Mouse (Mus musculus): ENCODE results near the gene Sdf2. TPM values are rescaled to one million over a fixed set of nuclear protein-coding genes. Genes with fewer than 3 reads are reported as not detected.
A peak's percentile ranks its signal among the peaks of the same experiment; 100 is the strongest.

Gene Sdf2
- total and polyA plus RNA-seq, 2 experiments from 2014 or later: 112 to 113 TPM

GRCm38 (mm10) chr11:78301357-78302084, 56.0 kb downstream of the Sdf2 start, which contains the start of gene Spag5:
TSS of gene Spag5 (plus strand) at chr11:78301529.
- Histone ChIP-seq H3K27me3 (ENCODE audit: insufficient read depth, low read length) (no peaks in the 10 kb centered on the region), H3K27ac (peak within 1 kb of the TSS; percentile 38), H3K36me3 (ENCODE audit: insufficient read depth, low read length) (no peaks in the 10 kb centered on the region), H3K9me3 (ENCODE audit: low read length) (no peaks in the 10 kb centered on the region), H3K4me1 (ENCODE audit: insufficient read depth, low read length) (0 out of 2 replicates have a peak, but pooled peaks cover 3% of the 10 kb centered on the region), H3K9ac (replicated peaks; ENCODE audit: low read length) (peak within 1 kb of the TSS; percentile 47; the same call in 1 of the 2 replicates), H3K4me2 (ENCODE audit: low read depth, low read length) (peak within 1 kb of the TSS; percentile 100), H3K4me3 (ENCODE audit: low read length) (peak within 1 kb of the TSS; percentile 65)
- DNase-seq (ENCODE audit: low spot score) (peak; percentile 94), ATAC-seq (peak; percentile 100)
- under 1% methylated on average over 49 of the region's 49 CpGs for WGBS
- TF ChIP-seq CTCF (IDR thresholded peaks at IDR 0.05; ENCODE audit: low read depth): no peak

Other genes with a start within 250 kb of the Sdf2 start
- gene Dhrs13, start 213.5 kb upstream of the Sdf2 start, total RNA-seq (2014; rRNA removed): 63.8 and 69.6 TPM in 2 replicates
- gene Dhrs13, start 213.5 kb upstream of the Sdf2 start, polyA plus RNA-seq (2015; fragmentation: Nextera tagmentation; extraction: Ambion mirVana): 48.2 and 52.8 TPM in 2 replicates
- gene Flot2, start 207.8 kb upstream of the Sdf2 start, total RNA-seq (2014; rRNA removed): 107 and 108 TPM in 2 replicates
- gene Flot2, start 207.8 kb upstream of the Sdf2 start, polyA plus RNA-seq (2015; fragmentation: Nextera tagmentation; extraction: Ambion mirVana): 121 and 123 TPM in 2 replicates
- 38.4 and 40.3 TPM in 2 replicates for gene Eral1, start 165.4 kb upstream of the Sdf2 start, total RNA-seq (2014; rRNA removed)
- gene Eral1, start 165.4 kb upstream of the Sdf2 start, polyA plus RNA-seq (2015; fragmentation: Nextera tagmentation; extraction: Ambion mirVana): 25.7 and 26.9 TPM in 2 replicates
- gene Fam222b, start 151.1 kb upstream of the Sdf2 start, total RNA-seq (2014; rRNA removed): 27.6 and 32.6 TPM in 2 replicates
- gene Fam222b, start 151.1 kb upstream of the Sdf2 start, polyA plus RNA-seq (2015; fragmentation: Nextera tagmentation; extraction: Ambion mirVana): 22.6 and 22.9 TPM in 2 replicates
- 124 and 130 TPM in 2 replicates for gene Traf4, start 80.2 kb upstream of the Sdf2 start, total RNA-seq (2014; rRNA removed)
- 79.5 and 88.7 TPM in 2 replicates for gene Traf4, start 80.2 kb upstream of the Sdf2 start, polyA plus RNA-seq (2015; fragmentation: Nextera tagmentation; extraction: Ambion mirVana)
- 7.6 and 11.8 TPM in 2 replicates for gene Nek8, start 69.1 kb upstream of the Sdf2 start, total RNA-seq (2014; rRNA removed)
- 7.3 and 7.7 TPM in 2 replicates for gene Nek8, start 69.1 kb upstream of the Sdf2 start, polyA plus RNA-seq (2015; fragmentation: Nextera tagmentation; extraction: Ambion mirVana)
- 37.5 and 46.1 TPM in 2 replicates for gene Tlcd1, start 69.0 kb upstream of the Sdf2 start, total RNA-seq (2014; rRNA removed)
- gene Tlcd1, start 69.0 kb upstream of the Sdf2 start, polyA plus RNA-seq (2015; fragmentation: Nextera tagmentation; extraction: Ambion mirVana): 36.8 and 42.6 TPM in 2 replicates
- gene Rpl23a, start 62.2 kb upstream of the Sdf2 start, total RNA-seq (2014; rRNA removed): 418 and 469 TPM in 2 replicates
- 906 and 915 TPM in 2 replicates for gene Rpl23a, start 62.2 kb upstream of the Sdf2 start, polyA plus RNA-seq (2015; fragmentation: Nextera tagmentation; extraction: Ambion mirVana)
- 85.6 and 96.4 TPM in 2 replicates for gene Rab34, start 57.3 kb upstream of the Sdf2 start, total RNA-seq (2014; rRNA removed)
- 63.5 and 76.2 TPM in 2 replicates for gene Rab34, start 57.3 kb upstream of the Sdf2 start, polyA plus RNA-seq (2015; fragmentation: Nextera tagmentation; extraction: Ambion mirVana)
- 1.9 and 4.9 TPM in 2 replicates for gene Proca1, start 52.4 kb upstream of the Sdf2 start, total RNA-seq (2014; rRNA removed)
- gene Proca1, start 52.4 kb upstream of the Sdf2 start, polyA plus RNA-seq (2015; fragmentation: Nextera tagmentation; extraction: Ambion mirVana): 5.6 and 5.8 TPM in 2 replicates
- gene Supt6, start 241 bp downstream of the Sdf2 start, total RNA-seq (2014; rRNA removed): 34.2 and 36.0 TPM in 2 replicates
- 17.1 and 19.0 TPM in 2 replicates for gene Supt6, start 241 bp downstream of the Sdf2 start, polyA plus RNA-seq (2015; fragmentation: Nextera tagmentation; extraction: Ambion mirVana)
- 86.2 and 93.6 TPM in 2 replicates for gene 2610507B11Rik, start 16.0 kb downstream of the Sdf2 start, total RNA-seq (2014; rRNA removed)
- 78.2 and 79.0 TPM in 2 replicates for gene 2610507B11Rik, start 16.0 kb downstream of the Sdf2 start, polyA plus RNA-seq (2015; fragmentation: Nextera tagmentation; extraction: Ambion mirVana)
- gene BC030499, start 45.1 kb downstream of the Sdf2 start, total RNA-seq (2014; rRNA removed): 0.10 TPM in 1 of 2 replicates, not detected in the other
- gene BC030499, start 45.1 kb downstream of the Sdf2 start, polyA plus RNA-seq (2015; fragmentation: Nextera tagmentation; extraction: Ambion mirVana): 0.15 TPM in 1 of 2 replicates, not detected in the other
- gene Spag5, start 55.8 kb downstream of the Sdf2 start, total RNA-seq (2014; rRNA removed): 26.7 and 31.4 TPM in 2 replicates
- gene Spag5, start 55.8 kb downstream of the Sdf2 start, polyA plus RNA-seq (2015; fragmentation: Nextera tagmentation; extraction: Ambion mirVana): 9.1 and 9.9 TPM in 2 replicates
- 798 and 822 TPM in 2 replicates for gene Aldoc, start 77.2 kb downstream of the Sdf2 start, total RNA-seq (2014; rRNA removed)
- 693 and 762 TPM in 2 replicates for gene Aldoc, start 77.2 kb downstream of the Sdf2 start, polyA plus RNA-seq (2015; fragmentation: Nextera tagmentation; extraction: Ambion mirVana)
- 88.3 and 89.0 TPM in 2 replicates for gene Pigs, start 82.7 kb downstream of the Sdf2 start, total RNA-seq (2014; rRNA removed)
- 105 TPM in 2 replicates for gene Pigs, start 82.7 kb downstream of the Sdf2 start, polyA plus RNA-seq (2015; fragmentation: Nextera tagmentation; extraction: Ambion mirVana)
- 125 and 154 TPM in 2 replicates for gene Unc119, start 97.7 kb downstream of the Sdf2 start, total RNA-seq (2014; rRNA removed)
- 76.2 and 82.0 TPM in 2 replicates for gene Unc119, start 97.7 kb downstream of the Sdf2 start, polyA plus RNA-seq (2015; fragmentation: Nextera tagmentation; extraction: Ambion mirVana)
- gene Foxn1, start 140.8 kb downstream of the Sdf2 start, total RNA-seq (2014; rRNA removed): not detected in 2 replicates
- gene Foxn1, start 140.8 kb downstream of the Sdf2 start, polyA plus RNA-seq (2015; fragmentation: Nextera tagmentation; extraction: Ambion mirVana): not detected in 2 replicates
- gene Slc13a2, start 176.5 kb downstream of the Sdf2 start, total RNA-seq (2014; rRNA removed): 0.10 TPM in 1 of 2 replicates, not detected in the other
- not detected in 2 replicates for gene Slc13a2, start 176.5 kb downstream of the Sdf2 start, polyA plus RNA-seq (2015; fragmentation: Nextera tagmentation; extraction: Ambion mirVana)
- 18.7 and 20.6 TPM in 2 replicates for gene Slc46a1, start 220.0 kb downstream of the Sdf2 start, total RNA-seq (2014; rRNA removed)
- gene Slc46a1, start 220.0 kb downstream of the Sdf2 start, polyA plus RNA-seq (2015; fragmentation: Nextera tagmentation; extraction: Ambion mirVana): 19.5 and 21.7 TPM in 2 replicates

Measured in hindbrain, postnatal 0 days (tissue).